Mouse (Mus musculus) layer of hippocampus, adult 9-10 months (tissue): Measurements from ENCODE around the gene Rell1.

Source experiments
- DNase-seq: peaks from one replicate; pipeline ENCODE4 v3.0.0; 2022; ENCODE audit warnings: low spot score

The Rell1 gene

DNA sequence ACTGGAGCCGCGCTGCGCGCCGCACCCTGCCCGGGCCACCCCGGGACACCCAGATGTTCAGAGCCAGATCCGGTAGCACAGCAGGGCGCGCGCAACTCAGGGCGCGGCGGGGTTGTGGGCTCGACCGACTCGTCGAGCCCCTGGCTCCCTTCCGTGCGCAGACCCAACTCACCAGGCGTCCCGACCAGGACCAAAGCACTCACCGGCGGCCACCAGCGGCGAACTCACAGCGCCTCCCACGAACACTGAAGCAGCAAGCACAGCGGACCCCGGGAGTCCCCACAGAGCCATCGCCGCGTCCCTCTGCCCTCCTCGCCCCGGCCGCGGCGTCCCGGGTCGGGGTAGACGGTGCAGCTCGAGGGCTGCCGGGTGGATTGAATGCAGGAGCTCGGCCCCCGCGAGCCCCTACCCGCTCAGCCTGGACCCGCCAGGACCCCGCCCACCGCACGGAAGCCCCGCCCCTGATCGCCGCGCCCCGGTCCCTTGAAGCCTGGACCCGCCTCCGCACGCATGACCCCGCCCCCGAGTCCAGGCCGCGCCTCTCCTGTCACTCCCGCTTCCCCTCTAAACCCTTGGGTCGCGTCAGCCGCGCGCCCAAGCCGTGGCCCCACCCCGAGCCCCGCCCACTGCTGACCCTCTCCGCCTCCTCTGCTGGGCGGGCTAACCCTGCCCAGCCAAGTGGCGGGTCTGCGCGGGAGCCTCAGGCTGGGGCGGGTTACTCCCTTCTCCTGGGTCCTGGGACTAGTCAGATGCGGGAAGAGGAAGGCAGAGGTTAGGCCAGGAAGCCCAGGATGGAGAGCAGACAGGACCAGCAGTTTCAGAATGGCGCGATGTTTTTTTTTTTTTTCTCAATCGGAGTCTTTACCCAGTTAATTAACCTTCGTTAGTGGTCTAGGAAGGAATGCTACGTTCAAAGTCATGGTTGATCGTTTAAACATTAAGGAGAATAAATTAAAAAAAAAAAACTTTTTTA is at the start of gene Rell1:
Rell1 (minus strand) TSS at position 455 of the 973 bp plus-strand sequence.
- peak; percentile 75 for DNase-seq

DNA sequence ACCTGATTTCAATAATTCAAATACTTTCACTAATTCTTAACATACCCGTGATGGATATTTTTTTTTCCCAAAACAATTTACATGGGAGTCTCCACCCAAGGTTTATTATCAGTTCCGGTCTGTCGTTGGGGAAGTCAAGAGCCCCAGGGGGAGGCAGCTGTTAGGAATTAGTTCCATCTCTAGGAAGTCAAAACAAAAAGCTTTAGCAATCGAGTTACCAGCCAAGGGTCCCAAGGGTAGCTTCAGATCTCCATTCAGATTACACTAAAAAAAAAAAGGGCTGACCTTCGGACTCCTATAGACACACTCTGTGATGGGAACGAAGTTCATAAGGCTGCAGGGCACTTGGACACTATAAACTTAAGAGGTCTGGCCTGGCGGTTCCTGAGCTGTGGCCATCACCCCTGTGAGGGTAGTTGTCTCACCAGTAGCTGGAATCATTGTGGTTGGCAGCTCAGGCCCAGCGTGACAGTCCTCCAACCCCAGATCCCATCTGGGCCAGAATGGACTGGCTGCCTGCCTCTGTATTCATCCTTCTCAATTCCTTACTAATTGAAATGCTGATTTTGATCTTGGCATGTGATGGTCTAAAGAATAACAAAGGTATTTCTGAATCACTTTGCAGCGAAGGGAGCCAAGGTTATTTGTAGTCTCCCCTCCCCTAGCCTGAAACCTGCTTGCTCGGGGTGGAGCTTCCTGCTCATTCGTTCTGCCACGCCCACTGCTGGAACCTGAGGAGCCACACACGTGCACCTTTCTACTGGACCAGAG is 44.1 kb upstream of the Rell1 start:
- DNase-seq = no peak

DNA sequence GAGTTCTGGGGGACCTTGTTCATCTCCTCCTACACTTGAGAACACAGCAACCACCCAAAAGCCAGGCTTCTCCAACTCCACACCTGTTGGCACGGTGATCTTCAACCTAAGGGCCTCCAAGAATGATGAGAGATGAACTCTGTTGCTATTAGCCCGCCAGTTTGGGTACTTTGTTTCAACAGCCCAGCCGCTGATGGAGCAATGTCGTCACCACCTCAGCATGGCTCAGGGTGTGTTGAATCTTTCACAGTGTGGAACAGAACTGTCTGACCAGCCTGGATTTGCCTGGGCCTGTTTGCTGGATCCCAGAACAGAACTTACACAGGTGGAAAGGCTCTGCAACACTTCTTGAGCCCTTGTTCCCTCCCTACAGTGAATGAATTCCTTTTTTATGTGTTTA is 37.9 kb upstream of the Rell1 start:
- DNase-seq = no peak

DNA sequence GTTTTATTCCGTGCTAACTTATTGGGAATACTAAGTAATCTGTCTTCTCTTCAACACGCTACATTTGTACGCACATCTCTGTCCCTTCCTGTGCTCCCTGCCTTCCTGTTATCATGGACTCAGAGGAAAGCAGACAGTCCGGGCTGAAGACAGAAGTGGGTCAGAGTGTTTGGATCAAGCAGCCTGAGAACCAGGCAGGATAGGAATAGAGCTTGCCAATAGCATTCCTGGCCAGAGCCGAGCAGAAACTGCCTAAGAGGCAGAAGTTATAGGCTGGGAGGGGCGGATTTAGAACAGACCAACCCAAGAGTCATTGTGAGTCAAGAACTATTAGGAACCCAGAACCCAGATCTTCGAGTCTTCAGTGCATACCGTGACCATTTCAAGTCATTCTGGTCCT is 34.6 kb upstream of the Rell1 start:
- no peak for DNase-seq

DNA sequence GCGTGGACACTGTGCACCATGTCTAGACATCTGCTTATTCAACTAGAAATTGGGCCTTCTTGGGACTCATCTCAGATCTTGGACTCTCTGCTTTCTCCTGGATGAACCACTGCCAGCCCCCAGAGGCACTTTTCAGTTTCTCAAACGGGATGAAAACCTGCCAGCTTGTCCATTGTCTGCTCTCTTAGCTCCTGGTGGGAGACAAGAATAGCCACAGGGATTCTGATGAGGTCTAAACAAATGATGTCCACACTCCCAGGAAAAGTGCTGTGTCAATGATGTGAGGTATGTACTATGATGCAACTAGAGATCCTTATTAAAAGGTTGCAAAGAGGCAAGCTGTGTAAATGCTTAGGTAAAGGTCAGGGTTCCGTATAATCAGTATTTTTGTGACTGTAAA is 25.2 kb upstream of the Rell1 start:
- no peak for DNase-seq

DNA sequence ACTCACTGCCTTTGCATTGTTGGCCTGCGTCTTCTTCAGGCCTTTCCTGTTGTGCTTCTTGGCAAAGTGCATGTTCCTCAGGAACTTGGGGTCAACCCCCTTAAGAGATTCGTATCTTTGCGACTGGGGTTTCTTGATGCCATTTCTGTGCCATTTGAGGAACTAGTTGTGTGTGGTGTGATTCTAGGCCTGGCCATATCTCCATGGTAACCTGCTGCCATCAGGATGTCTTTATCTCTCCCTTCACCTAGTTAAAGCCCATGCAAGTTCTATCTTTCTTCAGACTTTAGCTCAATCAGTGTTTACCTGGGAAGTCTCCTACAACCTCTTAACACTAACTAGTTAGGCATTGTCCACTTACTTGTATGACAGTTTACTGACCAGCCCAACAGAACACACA is 22.0 kb upstream of the Rell1 start:
- DNase-seq = no peak

DNA sequence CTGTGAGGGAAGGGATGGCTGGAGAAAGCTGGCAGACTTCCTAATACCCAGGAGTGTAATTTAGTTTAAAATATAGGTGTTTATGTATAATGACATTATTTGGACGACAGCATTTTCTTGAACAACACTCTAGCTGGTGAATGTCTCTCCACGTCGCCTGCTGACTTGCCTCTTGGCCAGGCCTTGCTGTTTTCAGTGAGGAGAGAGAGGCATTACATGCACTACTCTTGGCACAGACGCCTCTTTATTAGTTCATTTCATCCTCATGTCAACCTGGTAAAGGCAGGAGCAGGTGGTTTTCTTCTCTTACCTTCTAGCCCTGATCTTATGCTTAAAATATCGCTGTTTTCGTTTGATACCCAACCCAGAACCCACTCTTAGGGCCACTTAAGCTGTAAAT is 17.6 kb upstream of the Rell1 start:
- no peak for DNase-seq

DNA sequence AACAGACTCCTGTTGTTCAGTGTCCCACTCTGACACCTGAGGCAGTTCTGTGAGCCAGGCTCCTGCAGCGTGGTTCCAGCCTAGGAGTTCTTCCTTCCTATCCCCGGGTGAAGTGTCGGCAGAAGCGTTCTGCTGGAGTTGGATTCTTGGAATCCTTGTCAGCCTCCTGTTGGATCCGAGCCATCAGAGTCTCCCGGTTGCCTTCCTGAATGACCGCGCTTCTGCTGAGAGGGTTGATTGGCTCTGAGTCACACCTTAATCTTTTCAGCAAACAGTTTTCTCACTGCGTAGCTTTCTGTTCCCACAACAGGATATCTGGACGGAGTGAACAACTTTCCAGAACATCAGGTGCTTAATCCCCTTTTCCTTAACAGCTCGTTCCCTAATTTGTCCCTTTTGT is 13.6 kb upstream of the Rell1 start:
- DNase-seq = no peak

DNA sequence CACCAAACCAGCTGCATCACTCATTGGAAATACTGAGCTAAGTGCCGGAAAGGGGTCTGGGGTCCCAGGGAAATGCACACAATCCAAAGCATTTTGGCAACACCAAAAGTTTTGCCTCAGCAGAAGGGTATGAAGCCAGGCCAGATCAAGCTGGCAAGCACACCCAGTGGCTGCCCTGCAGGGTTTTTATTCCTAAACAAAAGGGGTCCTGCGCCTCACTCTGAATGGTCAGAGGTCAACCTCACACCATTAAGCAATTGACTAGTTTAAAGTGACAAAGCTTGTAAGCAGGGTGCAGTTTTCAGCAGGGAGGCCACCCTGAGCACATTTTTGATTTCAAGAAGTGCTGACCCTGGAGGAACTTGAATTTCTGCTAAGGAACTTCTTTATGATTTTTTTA is 2.3 kb upstream of the Rell1 start:
- no peak for DNase-seq

DNA sequence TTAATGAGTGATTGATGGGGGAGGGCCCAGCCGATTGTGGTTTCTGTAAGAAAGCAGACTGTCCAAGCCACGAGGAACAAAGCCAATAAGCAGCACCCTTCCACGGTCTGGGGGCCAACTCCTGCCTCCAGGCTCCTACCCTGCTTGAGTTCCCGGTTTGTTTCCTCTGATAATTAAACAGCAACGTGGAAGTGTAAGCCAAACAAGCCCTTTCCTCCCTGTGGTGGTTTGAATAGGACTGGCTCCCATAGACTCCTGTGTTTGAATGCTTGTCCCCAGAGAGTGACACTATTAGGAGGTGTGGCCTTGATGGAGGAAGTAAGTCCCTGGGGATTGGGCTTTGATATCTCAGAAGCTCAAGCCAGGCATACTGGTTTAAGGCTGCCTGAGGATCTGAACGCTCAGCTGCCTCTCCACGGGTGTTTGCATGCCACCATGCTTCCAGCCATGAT is 1.6 kb upstream of the Rell1 start:
- no peak for DNase-seq

DNA sequence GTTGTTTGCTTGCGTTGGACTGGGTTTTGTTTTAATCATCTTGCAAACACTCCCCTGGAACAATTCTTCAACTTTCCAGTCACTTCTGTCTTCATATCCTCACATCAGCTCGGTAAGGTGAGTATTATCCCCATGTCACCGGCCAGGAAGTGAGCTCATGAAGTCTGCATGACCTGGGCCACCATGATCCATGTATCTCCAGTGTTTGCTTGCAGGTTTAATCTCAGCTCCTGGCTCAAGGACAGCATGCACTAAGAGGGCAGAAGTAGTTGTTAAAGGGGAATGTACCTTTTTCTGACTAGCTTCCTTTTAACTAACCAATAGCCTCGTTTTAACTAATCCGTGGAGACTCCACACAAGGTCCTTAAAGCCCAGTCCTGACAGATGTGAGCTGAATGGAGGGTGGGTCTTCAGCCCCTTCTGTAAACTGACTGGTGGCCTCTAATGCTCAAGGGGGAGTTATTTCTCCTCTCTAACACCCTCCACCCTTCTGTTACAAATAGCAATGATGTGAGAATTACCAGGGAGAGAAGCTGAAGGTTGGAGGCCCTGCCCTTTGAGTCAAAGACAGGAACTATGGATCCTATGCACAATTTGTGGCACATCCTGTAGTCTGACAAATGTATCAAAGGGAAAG is 897 bp upstream of the Rell1 start:
- DNase-seq = no peak

DNA sequence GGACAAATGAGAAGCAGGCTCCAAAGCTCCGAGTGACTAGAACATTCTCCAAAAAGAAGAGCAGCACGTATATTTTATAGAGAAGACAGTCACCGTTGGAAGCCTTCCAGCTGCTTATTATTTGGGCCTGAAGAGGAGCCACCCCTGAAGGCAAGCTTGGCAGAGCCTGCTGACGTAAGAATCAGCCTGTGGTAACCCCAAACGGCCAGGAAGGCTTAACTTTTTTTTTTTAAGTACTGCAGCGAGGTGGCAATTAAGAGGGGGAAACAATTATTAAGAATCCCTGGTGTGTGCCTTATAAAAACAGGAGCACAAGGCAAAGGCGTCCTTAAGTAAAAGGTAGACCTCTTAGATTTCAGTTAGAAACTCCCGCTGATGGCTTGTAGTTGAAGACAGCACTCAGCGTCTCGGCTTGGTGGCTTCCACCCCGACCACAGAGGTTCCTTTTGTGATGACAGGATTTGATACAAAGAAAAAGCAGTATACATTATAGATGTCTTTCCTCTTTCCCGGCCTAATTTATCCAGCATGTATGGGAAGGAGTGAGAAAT is 1.0 kb downstream of the Rell1 start:
- DNase-seq = no peak

DNA sequence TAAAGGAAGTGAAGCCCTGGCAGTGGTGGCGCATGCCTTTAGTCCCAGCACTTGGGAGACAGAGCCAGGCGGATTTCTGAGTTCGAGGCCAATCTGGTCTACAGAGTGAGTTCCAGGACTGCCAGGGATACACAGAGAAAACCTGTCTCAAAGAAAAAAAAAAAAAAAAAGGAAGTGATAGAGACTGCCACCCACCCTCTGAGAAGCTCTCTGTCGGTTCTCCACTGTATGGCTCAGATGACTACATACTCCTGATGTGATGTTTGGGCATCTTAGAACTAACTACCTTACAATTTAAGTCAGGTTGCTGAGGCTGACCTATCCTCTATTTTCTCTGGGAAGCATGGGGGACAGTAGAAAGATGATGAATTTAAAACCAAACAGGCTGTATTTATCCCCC is 2.3 kb downstream of the Rell1 start:
- DNase-seq = no peak

DNA sequence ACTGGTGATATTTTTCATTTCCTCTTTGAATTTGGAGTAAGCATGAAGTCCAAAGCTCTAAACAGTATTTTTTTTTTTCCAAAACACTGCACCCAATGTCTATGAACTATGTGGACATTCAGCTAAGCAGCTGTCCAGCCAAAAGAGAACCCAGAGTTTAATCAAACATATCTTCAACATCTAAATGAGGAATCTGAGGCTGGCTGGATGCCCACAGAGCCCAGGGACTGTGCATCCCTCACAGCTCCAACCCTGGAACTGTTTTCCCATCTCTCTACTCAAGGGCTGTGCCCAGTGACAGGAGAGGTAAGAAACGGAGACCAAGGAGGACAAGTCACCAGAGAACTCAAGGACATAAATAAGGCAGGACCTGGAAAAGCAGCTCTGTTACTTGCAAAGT is 2.8 kb downstream of the Rell1 start:
- no peak for DNase-seq

DNA sequence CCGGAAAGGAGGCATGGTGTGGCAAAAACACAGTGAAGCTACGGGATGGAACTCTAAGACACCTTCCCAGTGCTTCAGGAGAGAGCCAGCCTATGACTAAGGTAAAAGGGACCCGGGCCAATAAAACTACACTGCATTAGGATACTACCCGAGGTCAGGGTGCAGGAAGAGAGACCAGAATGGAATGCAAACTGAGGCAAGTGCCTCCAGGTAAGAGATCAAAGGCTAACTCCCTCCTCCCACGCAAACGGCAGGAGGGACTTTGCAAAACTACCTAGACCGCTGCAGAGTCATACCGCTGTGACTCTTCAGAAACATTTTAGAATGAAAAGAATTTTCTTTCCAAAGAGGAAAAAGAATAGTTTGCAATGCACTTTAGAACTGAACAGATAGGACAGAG is 4.1 kb downstream of the Rell1 start:
- no peak for DNase-seq

DNA sequence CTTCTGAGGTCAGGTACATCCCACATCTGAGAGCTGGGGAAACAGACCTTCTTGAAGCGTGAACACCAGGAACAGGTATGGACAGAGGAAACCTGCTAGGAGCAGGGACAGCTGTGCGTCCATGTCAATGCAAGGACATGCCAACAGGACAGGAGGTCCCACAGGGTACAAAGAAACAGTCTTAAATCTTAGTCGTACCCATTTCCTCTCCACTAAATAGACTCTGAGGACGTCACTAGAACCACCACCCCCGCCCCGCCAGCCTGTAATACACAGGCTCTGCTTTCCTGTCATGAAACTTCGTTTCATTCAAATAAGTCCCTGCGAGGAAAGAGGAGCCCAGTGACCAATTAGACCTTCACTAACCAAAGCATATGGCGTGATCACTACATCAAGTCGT is 7.0 kb downstream of the Rell1 start:
- DNase-seq = no peak

DNA sequence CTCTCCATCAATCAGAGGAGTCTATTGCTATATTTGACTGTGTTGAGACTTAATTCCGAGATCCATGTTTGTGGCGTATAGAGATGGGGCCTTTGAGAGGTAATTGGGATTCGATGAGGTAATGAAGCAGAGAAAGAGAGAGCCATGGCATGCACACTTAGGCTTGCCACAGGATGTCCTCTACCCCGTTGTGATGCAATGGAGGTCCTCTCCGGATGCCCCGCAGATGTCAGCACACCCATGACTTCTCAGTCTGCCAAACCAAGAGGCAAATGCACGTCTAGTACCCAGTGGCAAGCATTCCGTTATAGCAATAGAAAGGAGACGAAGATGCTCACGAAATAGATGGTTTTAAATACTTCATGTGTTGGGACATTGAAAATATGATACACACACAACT is 8.1 kb downstream of the Rell1 start:
- no peak for DNase-seq

DNA sequence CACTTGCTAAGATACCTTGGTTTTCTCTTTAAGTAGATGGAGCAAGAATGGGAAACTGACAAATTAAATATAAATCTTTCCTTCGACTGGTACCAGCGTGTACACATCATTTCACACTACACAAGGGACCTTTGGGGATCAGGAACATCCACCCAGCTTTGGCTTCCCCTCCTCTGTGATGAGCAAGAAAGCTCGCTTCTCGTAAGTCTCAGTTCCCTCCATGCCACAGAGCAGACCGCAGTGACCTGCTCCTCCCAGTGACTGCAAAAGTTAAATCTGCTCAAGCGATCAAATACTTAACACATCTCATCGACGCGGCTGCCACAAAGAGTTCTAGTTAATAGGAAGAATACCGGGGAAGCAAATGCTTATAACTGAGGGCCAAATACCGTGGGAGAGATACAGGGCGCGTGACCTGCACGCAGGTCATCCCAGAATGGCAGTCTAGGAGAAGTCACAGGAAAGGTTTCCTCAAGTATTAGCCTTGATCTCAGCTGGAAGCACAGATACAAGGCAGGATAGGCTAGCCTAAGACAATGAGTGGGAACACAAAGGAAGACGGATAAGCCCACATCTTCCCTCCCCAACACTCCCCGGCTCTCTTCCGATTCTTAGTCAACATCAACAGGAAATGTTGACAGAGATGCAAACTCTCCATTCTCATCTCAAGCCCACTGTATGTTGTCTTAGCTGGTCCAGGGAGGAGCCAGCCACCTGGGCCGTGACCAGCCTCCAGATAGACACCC is 9.6 kb downstream of the Rell1 start:
- DNase-seq = no peak

DNA sequence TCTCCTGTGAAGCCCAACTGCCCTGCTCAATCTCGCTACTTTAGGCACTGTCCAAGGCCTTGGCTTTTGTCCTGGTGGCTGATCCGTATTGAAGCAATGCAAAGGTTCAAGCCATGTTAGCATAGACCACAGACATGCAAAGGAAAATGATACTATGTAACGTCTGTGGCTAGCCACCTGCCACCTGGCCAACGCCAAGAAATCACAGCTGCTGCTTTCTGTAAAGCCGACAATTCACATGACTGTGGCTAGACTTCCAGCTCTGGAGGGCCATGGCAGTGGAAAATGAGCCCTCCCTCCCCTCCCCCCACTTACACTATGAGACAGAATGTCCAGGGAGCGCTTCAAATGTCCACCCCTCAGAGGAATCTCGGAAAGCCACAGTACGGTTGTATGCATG is 11.1 kb downstream of the Rell1 start:
- DNase-seq = no peak

DNA sequence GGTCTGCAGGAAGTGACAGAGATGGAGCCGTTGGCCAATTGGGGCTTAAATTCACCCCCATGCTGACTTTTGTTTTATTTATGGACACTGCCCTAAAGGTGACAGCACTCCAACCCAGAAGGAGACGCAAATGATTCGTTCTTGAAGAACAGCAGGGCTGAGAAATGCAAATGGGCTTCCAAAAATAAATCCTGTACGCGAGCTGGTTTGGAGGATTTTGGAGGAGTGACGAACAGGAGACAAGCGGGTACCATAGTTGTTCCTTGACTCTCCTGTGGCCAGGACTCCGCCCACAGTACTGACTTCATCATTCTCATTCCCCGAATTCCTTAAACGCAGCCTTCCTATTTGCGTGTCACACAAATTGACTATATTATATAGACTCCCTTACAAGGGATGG is 12.3 kb downstream of the Rell1 start:
- no peak for DNase-seq

DNA sequence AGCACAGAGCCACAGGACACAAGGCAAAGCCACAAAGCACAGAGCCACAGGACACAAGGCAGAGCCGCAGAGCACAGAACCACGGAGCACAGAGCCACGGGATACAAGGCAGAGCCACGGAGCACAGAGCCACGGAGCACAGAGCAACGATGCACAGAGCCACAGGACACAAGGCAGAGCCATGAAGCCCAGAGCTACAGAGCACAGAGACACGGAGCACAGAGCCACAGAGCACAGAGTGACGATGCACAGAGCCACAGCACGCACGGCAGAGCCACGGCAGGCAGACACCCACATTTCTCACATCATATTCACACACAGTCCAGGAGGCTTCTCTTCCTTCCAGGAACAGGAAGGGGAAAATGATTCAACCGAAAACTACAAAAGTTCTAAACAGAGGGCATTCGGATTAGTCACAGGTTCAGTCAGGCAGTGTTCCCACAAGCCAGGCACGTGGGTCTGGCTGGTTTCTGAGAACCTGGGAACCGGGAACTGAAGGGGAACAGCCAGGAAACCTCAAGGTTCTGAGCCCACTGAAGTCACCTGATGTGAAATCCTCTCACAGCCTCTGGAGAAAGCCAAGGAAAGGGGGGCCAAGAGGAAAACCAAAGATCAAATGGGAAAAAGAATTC is 15.2 kb downstream of the Rell1 start:
- no peak for DNase-seq
